Mouse (Mus musculus): ENCODE data around the gene Gpam.

- no peak for TF ChIP-seq POLR2A (IDR thresholded peaks at IDR 0.05; ENCODE audit: control insufficient read depth, extremely low read depth, insufficient read depth, low read length, poor library complexity)
- no peak for TF ChIP-seq CTCF (IDR thresholded peaks at IDR 0.05; ENCODE audit: borderline replicate concordance, control insufficient read depth, extremely low read depth, insufficient read depth, low read length, poor library complexity)
These were observed 4.6 kb downstream of the Gpam start for GRCm38 (mm10) chr19:55122351-55122980.

Data from thymus, adult 2 months (tissue).